Mouse (Mus musculus): ENCODE measurements around the gene Tmem50b. TPM values are rescaled to one million over a fixed set of nuclear protein-coding genes. Genes with fewer than 3 reads are reported as not detected.
"Not testable (repeated sequence)": the region's sequence is repeated elsewhere in the genome, so short reads cannot be mapped to it uniquely, and the experiment has no call there.

Tmem50b gene
- 10 to 100 TPM; 33.8 to 38.3 TPM for total RNA-seq (2021)
- long read RNA-seq, experiment 1, transcript Tmem50b-201 (7 exons, 2,347 nt): major isoform, 31 of 39 reads
- long read RNA-seq, experiment 1, partial matches to known transcripts: 1 of 39 reads
- long read RNA-seq, experiment 1, other reads (novel, unspliced or antisense): 7 of 39 reads
- long read RNA-seq, experiment 2, transcript Tmem50b-201 (7 exons, 2,347 nt): major isoform, 39 of 47 reads
- long read RNA-seq, experiment 2, partial matches to known transcripts: 1 of 47 reads
- long read RNA-seq, experiment 2, other reads (novel, unspliced or antisense): 7 of 47 reads

GRCm38 (mm10) chr16:91597672-91598010, at the start of gene Tmem50b:
Gene Tmem50b (minus strand): TSS chr16:91597800.
- DNase-seq: peak; percentile 100

- peak; percentile 98 for DNase-seq
Observed at GRCm38 (mm10) chr16:91646681-91647419, 49.2 kb upstream of the Tmem50b start, which contains the start of gene Gart. Gene Gart (minus strand): TSS chr16:91646952.

- DNase-seq: no peak
Observed at GRCm38 (mm10) chr16:91645995-91646602, 48.5 kb upstream of the Tmem50b start.

GRCm38 (mm10) chr16:91645420-91645819, 47.8 kb upstream of the Tmem50b start:
- DNase-seq: not testable (repeated sequence)

GRCm38 (mm10) chr16:91644901-91645300, 47.3 kb upstream of the Tmem50b start:
- no peak for DNase-seq

- DNase-seq: no peak
Observed at GRCm38 (mm10) chr16:91640171-91640570, 42.6 kb upstream of the Tmem50b start.

- DNase-seq: no peak
Observed at GRCm38 (mm10) chr16:91639636-91640035, 42.0 kb upstream of the Tmem50b start.

GRCm38 (mm10) chr16:91639161-91639560, 41.6 kb upstream of the Tmem50b start:
- peak; percentile 64 for DNase-seq

GRCm38 (mm10) chr16:91633641-91634040, 36.0 kb upstream of the Tmem50b start:
- no peak for DNase-seq

- no peak for DNase-seq
Observed at GRCm38 (mm10) chr16:91632940-91633339, 35.3 kb upstream of the Tmem50b start.

GRCm38 (mm10) chr16:91632439-91632838, 34.8 kb upstream of the Tmem50b start:
- peak; percentile 84 for DNase-seq

GRCm38 (mm10) chr16:91630584-91630983, 33.0 kb upstream of the Tmem50b start:
- DNase-seq: no peak

- no peak for DNase-seq
Observed at GRCm38 (mm10) chr16:91629749-91630148, 32.1 kb upstream of the Tmem50b start.

GRCm38 (mm10) chr16:91628673-91629072, 31.1 kb upstream of the Tmem50b start:
- no peak for DNase-seq

- no peak for DNase-seq
Observed at GRCm38 (mm10) chr16:91627831-91628230, 30.2 kb upstream of the Tmem50b start.

GRCm38 (mm10) chr16:91623074-91623473, 25.5 kb upstream of the Tmem50b start:
- no peak for DNase-seq

GRCm38 (mm10) chr16:91620991-91621390, 23.4 kb upstream of the Tmem50b start:
- no peak for DNase-seq

- no peak for DNase-seq
Observed at GRCm38 (mm10) chr16:91620185-91620584, 22.6 kb upstream of the Tmem50b start.

- peak; percentile 87 for DNase-seq
Observed at GRCm38 (mm10) chr16:91618511-91619501, 21.2 kb upstream of the Tmem50b start, which contains the start of gene Dnajc28. Gene Dnajc28 (minus strand): TSS chr16:91619026.

- no peak for DNase-seq
Observed at GRCm38 (mm10) chr16:91614552-91614951, 17.0 kb upstream of the Tmem50b start.

- DNase-seq: no peak
Observed at GRCm38 (mm10) chr16:91612525-91612924, 14.9 kb upstream of the Tmem50b start.

GRCm38 (mm10) chr16:91611248-91611647, 13.6 kb upstream of the Tmem50b start:
- DNase-seq: peak; percentile 45

All from adrenal gland, postnatal 10 days (tissue).